Mouse (Mus musculus) small intestine, adult 2 months (tissue): ENCODE measurements around the gene Hoxd8.

Experiments
- CTCF ChIP-seq: fragments of 200-500 bp; IDR thresholded peaks from 2 replicates; pipeline ENCODE4 v1.5.1; 2012; ENCODE audit warnings: low read depth, mild to moderate bottlenecking, control low read depth, inconsistent platforms, low read length, moderate library complexity, mixed read lengths; ENCODE audit not compliant: insufficient replicate concordance, insufficient read length; ENCODE audit errors: extremely low read depth
- POLR2A ChIP-seq: fragments of 200-500 bp; IDR thresholded peaks from 2 replicates; pipeline ENCODE4 v1.6.1; 2012; ENCODE audit warnings: low read depth, mild to moderate bottlenecking, control low read depth, inconsistent platforms, low read length, moderate library complexity

DNA sequence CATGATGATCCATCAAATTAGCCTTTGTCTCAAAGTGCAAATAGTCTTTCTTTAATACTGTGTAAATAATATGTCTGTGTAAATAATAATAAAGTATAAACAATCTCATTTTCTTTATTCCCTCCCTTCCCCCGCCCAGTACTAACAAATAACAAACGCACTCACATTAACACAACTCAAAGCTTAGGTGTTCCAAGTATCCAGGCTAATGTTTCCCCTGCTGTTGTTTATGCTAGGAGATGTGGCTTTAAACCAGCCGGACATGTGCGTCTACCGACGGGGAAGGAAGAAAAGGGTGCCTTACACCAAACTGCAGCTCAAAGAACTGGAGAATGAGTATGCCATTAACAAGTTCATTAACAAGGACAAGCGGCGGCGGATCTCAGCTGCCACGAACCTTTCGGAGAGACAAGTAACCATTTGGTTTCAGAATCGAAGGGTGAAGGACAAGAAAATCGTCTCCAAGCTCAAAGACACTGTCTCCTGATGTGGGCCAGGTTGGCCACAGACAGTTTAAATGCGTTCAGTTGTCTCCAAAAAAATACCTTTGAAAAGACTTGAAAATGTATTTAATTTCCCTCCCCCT, 34.7 kb upstream of the Hoxd8 start:
- TF ChIP-seq CTCF (no peak), POLR2A (no peak)
